31 mouse cellular contexts compared by ENCODE assay signal in genomic region chr2:6067341-6067740, GRCm38 (mm10).
"Had no signal": no experiment of that assay in that cellular context is flagged by ENCODE, and none has a peak within 500 bp of the region (broad histone marks: within the 10 kb centered on the region; RNA-seq: fewer than 3 reads in every experiment).

No protein-coding gene starts in this region.

- H3K4me3 ChIP-seq: left cerebral cortex, adult 2 months; limb, embryonic 10.5 days; limb, embryonic 12.5 days; limb, embryonic 13.5 days; limb, embryonic 15.5 days; liver, embryonic 13.5 days; liver, embryonic 15.5 days; lung, embryonic 15.5 days; megakaryocyte, embryonic 14.5 days; midbrain, embryonic 10.5 days; midbrain, embryonic 12.5 days; midbrain, embryonic 13.5 days; midbrain, embryonic 15.5 days; myocyte had no signal

- H3K27ac ChIP-seq: left cerebral cortex, adult 2 months; limb, embryonic 10.5 days; limb, embryonic 12.5 days; limb, embryonic 13.5 days; limb, embryonic 15.5 days; liver, embryonic 13.5 days; liver, embryonic 14.5 days; liver, embryonic 15.5 days; lung, embryonic 15.5 days; macrophage; midbrain, embryonic 10.5 days; midbrain, embryonic 12.5 days; midbrain, embryonic 13.5 days; midbrain, embryonic 15.5 days had no signal

- H3K4me2 ChIP-seq: limb, embryonic 12.5 days; limb, embryonic 13.5 days; limb, embryonic 15.5 days; liver, embryonic 11.5 days; liver, embryonic 13.5 days; liver, embryonic 15.5 days; lung, embryonic 14.5 days; lung, embryonic 15.5 days; midbrain, embryonic 11.5 days; midbrain, embryonic 12.5 days; midbrain, embryonic 13.5 days; midbrain, embryonic 15.5 days had no signal

- H3K36me3 ChIP-seq: limb, embryonic 10.5 days; limb, embryonic 12.5 days; limb, embryonic 13.5 days; limb, embryonic 15.5 days; liver, embryonic 13.5 days; liver, embryonic 15.5 days; lung, embryonic 15.5 days; midbrain, embryonic 10.5 days; midbrain, embryonic 12.5 days; midbrain, embryonic 13.5 days; midbrain, embryonic 15.5 days had no signal

- ATAC-seq: liver, postnatal 0 days; lung, postnatal 0 days; midbrain, embryonic 13.5 days; midbrain, embryonic 15.5 days; midbrain, embryonic 16.5 days had no signal

- H3K9ac ChIP-seq: limb, embryonic 12.5 days; limb, embryonic 13.5 days; limb, embryonic 15.5 days; liver, embryonic 13.5 days; liver, embryonic 14.5 days; liver, embryonic 15.5 days; liver, postnatal 0 days; lung, embryonic 14.5 days; lung, embryonic 15.5 days; midbrain, embryonic 12.5 days; midbrain, embryonic 13.5 days; midbrain, embryonic 15.5 days had no signal

- H3K27me3 ChIP-seq: limb, embryonic 12.5 days; limb, embryonic 13.5 days; limb, embryonic 15.5 days; liver, embryonic 13.5 days; lung, embryonic 15.5 days; midbrain, embryonic 12.5 days; midbrain, embryonic 13.5 days; midbrain, embryonic 15.5 days had no signal

- H3K9me3 ChIP-seq: limb, embryonic 10.5 days; limb, embryonic 12.5 days; limb, embryonic 13.5 days; limb, embryonic 15.5 days; liver, embryonic 13.5 days; liver, embryonic 15.5 days; lung, embryonic 15.5 days; midbrain, embryonic 12.5 days; midbrain, embryonic 13.5 days; midbrain, embryonic 15.5 days had no signal

- H3K4me1 ChIP-seq: limb, embryonic 12.5 days; limb, embryonic 13.5 days; midbrain, embryonic 12.5 days; midbrain, embryonic 15.5 days had no signal

- DNase-seq: left cerebral cortex, postnatal 4 days; liver; liver, embryonic 13.5 days; liver, postnatal 0 days; lung, adult 18-20 months; lung, adult 2 months; lung, embryonic 14.5 days; lung, postnatal 10 days; lung, postnatal 14 days; lung, postnatal 36 days; lung, postnatal 4 days; midbrain, embryonic 14.5 days had no signal
